Mouse (Mus musculus) C2C12 (cell line): Measurements from ENCODE around the gene Vnn3.

Experiments
- CEBPB ChIP-seq: IDR thresholded peaks from one replicate; pipeline ENCODE4 v1.6.1; 2011; ENCODE audit warnings: low read depth, mild to moderate bottlenecking, control low read depth, moderate library complexity
- CTCF ChIP-seq: IDR thresholded peaks from one replicate; pipeline ENCODE4 v1.5.1; 2011; ENCODE audit not compliant: control insufficient read depth, insufficient read depth, insufficient read length
- FOSL1 ChIP-seq: IDR thresholded peaks from one replicate; pipeline ENCODE4 v1.8.0; 2011; ENCODE audit warnings: mild to moderate bottlenecking, low read length; ENCODE audit not compliant: poor library complexity, insufficient read depth, severe bottlenecking
- MAX ChIP-seq: IDR thresholded peaks from one replicate; pipeline ENCODE4 v1.6.1; 2011; ENCODE audit warnings: mild to moderate bottlenecking, control low read depth
- MYOD1 ChIP-seq: IDR thresholded peaks from one replicate; pipeline ENCODE4 v1.6.1; 2011; ENCODE audit warnings: low read depth; ENCODE audit not compliant: control insufficient read depth, insufficient read length
- MYOG ChIP-seq: IDR thresholded peaks from one replicate; pipeline ENCODE4 v1.6.1; 2011; ENCODE audit not compliant: control insufficient read depth, insufficient read length; ENCODE audit errors: extremely low read depth
- USF1 ChIP-seq: IDR thresholded peaks from one replicate; pipeline ENCODE4 v1.6.1; 2011; ENCODE audit warnings: low read depth, mild to moderate bottlenecking, control low read depth, moderate library complexity

GRCm38 (mm10) chr10:23812438-23812759, 38.9 kb upstream of the Vnn3 start:
- TF ChIP-seq CTCF, result no peak
- no peak for TF ChIP-seq FOSL1
- no peak for TF ChIP-seq MAX
- TF ChIP-seq MYOD1, result no peak
- TF ChIP-seq USF1, result no peak
- TF ChIP-seq MYOG, result no peak
- no peak for TF ChIP-seq CEBPB
